Mouse (Mus musculus) spleen, postnatal 4 days (tissue): ENCODE measurements around the gene Ptpa.

Experiments used
- DNase-seq, 2 experiments: peaks; one replicate each; pipeline ENCODE4 v3.0.0; 2022; ENCODE audit warnings: low spot score in 2 of 2

Gene Ptpa

DNA sequence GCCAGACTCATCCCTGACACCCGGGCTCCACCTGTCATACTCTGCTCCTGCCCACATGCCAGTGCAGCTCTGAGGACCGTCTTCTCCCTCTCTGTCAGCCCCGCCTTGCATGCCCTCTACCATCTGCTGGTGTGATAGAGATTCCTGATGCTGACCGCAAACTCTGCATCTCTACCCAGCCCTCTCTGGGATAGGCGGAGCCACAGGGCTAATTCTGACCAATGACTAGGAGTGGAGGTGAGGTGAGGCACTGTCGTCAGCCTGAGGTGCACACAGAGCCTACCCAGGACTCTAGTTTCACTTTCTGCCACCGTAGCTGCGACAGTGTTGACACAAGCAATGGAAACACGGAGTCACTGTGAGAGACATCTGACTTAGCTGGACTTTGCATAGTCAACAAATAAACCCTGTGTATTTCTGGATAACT lies 48.1 kb downstream of the Ptpa start:
- DNase-seq = peak; percentile 70 to 76

DNA sequence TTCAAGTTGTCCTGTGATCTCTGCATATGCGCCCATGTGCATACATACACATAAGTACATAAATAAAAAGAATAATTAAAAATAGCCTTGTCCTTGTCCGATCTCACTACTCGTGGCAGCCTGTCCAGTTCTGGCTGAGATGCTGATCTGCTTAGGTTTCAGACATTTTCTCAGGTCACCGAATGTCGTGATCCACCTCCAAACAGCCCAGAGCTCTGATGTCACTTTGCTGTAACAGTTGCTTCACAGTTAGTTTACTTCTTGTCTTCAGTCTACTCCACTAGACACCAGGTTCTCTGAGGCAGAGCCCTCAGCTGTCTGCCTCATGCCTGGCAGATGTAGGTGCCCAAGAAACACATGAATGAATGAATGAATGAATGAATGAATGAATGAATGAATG lies 48.6 kb downstream of the Ptpa start:
- no peak for DNase-seq

DNA sequence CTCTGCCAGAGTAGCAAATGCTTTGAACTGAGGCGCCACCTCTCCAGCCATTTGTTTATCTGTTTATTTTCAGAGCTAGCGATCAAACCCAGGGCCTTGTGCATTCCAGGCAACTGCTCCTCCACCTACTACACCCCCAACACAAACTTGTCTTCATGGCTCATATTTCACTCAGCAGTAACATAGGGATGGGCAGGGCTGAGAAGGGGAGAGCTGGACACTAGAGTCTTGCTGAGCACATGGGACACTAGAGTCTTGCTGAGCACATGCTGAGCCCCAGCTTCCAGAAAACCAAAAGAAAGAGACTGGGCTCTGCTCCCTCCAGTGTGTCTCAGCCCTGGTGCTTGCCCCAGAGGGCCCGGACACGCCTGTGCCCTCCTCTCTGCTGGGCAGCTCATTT lies 50.9 kb downstream of the Ptpa start:
- no peak for DNase-seq

DNA sequence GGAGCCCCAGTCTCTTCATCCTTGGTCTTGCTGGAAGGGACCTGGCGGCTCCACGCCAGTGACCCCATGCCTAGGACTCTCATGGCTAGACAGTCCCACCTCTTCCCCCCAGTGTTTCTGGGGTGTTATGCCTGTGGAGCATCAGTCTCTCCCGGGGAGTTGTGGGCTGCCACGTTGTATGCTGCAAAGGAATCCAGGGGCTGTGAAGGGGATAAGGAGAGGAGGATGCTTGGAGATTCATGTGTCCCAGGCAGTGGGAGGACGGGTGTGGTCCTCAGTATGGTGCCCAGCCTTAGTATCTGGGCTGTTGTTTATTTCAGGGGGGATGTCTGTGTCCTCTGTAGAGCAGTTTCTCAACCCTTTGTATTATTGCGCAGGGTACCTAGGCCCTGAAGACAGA lies 53.2 kb downstream of the Ptpa start:
- DNase-seq = no peak

DNA sequence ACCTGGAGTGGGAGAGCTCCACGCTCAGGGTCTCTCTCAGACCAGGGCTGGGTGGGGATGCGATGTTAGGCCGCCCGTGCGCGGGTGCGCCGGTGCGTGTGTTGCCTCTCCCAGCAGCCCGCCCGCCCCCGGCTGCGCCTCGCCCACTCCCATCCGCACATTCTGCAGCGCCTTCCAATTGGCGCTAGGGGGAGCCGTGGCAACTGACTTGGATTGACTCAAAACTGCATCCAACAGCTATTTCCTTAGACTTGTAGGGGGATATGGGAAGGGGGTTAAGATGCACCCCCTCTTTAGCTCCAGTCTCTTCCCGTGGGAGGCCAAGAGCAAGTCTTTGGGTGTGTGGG lies 53.9 kb downstream of the Ptpa start:
- DNase-seq = peak; percentile 38 to 80

DNA sequence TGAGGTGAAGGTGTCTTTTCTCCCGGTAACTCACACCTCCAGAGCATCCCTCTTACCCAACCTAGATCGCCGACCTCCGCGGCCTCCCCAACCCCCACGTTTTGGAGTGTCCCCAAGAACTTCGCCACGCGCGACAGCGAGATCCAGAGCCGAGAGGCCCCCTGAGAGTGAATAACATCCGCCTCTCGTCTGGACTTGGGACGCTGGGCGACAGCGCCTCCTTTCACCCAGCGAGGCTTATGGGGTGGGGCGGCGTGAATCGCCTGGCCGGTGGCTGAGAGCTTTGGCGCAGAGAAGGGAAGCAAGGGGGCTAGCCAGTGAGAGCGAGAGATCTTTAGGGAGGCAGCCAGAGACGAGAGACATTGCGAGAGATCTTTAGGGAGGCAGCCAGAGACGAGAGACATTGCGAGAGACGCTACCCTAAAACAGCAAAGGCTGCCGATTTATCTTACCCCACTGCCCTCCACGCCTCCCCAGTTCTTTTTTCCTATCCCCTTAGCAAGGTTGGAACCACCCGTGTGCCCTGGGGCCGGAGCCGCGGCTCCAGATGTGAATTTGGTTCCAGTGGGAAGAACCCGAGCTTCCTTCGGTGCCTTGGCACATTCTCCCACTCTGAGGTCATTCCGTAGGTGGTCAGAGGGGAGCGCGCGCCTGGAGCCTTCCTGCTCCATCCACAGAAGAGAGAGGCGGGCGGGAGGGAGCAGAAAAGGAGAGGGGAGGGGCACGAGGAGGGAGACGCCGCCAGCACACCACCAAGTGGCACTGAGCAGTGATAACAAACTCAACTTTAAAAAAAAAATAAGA lies 54.5 kb downstream of the Ptpa start:
- DNase-seq = peak in 1 of 2 experiments; percentile 73

DNA sequence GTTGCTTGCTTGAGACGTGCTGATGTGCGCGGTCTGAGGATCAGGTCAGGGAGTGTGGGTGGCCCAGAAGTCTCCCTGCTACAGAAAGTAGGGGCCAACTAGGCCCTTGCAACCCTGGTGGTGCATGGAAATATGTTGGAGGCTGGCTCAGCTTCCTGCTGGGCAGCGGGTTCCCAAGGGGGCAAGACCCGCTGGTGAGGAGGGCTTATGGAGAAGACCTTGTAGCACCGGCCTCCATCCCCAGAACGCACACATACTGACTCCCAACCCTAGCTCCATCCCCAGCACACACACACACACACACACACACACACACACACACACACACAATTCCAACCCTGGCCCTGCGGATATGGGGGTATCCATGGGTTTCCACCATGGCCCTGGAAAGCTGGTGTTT lies 55.2 kb downstream of the Ptpa start:
- no peak for DNase-seq

DNA sequence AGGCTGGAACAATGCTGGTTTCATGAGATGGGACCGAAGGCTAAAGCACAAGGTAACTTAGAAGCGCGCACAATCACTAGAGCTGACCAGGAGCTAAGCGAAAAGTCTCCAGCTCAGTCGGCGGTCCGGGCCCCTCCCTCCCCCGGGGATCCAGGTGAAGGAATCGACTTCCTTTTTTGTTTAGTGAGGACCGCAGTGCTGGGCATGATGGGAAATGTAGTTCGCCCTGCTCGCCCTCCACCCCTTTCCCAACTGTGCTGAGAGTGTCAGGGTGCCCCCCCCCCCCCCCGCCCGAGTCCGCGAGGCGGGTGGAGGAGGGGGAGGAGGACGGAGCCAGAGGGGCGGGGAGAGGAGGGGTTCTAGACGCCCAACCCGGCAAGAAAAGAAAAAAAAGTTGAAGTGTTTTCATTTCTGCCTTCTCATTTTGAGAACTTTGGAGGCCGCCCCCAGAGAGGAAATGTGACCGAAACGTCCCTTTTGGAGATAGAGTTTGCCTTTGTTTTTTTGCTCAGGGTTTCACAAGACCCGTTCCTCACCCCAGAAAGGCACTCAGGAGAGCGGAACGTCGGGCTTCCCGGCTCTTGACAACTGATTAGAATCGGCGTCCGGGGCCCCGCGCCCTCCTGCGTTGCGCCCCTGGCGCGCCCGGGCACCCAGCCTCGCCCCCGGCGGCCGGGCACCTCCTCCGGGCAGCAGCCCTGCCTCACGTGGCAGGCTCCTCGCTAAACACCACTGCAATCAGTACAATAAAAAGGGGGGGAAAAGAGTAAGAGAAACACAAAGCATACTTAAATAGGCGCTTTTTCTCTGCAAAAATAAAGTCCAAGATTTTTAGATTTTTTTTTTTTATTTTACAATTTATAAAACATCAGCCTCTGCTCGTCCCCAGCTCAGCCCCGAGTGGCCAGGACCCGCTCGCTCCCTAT lies 56.2 kb downstream of the Ptpa start:
- peak; percentile 65 to 78 for DNase-seq

DNA sequence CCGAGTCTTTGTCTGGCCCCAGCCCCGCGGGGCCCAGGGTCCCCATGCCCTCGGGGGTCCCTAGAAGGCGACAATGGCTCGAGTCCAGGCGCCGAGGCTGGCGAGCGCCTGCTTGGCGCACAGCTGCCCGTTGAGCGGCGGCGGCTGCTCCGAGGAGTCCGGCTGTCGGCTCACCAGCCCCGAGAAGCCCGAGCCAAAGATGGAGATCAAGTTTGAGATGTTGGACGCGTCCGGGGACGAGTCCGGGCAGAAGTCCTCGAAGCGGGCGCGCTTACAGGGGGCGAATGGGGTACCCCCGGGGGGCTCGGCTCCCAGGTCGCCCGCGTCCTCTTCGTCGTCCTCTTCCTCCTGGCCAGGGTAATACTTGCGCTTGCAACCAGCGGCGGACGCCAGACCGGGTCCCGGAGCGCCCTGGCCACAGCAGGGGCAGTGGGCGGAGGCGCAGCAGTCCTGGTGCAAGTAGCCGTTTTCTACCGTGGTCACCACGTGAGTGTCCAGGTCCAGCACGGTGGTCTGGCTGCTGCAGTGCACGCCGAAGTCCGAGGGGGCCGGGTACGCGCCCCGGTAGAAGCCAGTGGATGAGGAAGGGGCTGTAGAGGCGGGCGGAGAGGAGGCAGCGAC lies 57.0 kb downstream of the Ptpa start:
- peak in 1 of 2 experiments; percentile 71 for DNase-seq

DNA sequence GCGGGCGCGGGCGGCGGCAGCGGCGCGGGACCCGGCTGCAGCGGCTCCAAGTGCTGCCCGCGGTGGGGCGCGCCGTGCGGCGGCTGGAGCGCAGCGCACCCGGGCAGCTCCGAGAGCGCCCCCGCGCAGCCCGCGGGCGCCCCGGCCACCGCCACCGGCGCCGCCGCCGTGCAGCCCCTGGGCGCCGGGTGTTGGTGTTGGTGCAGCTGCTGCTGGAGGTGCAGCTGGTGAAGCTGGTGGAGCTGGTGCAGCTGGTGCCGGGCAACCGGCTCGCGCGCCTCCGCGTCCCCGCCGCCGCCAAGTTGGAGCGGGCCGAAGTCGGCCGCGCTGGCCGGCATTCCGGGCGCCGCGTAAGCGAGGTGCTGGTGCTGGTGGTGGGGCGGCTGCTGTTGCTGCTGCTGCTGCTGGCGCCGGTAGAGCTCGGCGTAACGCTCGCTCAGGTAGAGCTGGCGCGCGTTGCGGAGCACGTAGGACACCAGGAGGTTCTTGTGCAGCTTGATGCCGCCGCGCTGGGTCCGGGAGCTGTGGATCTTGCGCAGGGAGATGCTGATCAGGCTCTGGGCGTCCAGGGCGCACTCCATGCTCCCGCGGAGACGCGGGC lies 57.7 kb downstream of the Ptpa start:
- DNase-seq = peak in 1 of 2 experiments; percentile 76

DNA sequence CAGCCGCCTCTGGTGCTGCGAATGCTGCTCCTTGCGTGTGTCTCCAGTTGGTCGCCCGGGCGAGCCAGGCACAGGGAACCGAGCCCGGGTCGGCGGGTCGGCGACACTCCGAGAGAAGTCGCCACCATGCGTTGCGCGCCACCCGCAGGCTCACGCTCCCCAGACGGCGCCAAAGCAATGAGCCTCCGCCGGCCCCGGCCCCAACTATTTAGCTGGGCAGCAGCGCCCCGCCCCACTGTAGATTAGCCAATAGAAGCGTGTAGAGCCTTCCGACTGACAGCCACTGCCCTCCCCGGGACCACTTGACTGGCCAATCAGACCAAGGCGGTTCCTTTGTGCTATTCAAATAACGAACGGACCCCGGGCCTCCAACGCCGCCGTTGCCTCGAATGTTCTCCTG lies 58.2 kb downstream of the Ptpa start, which contains the start of gene Ier5l:
TSS of gene Ier5l (minus strand) at position 181 of the 400 bp plus-strand sequence.
- DNase-seq = peak; percentile 80 to 87

DNA sequence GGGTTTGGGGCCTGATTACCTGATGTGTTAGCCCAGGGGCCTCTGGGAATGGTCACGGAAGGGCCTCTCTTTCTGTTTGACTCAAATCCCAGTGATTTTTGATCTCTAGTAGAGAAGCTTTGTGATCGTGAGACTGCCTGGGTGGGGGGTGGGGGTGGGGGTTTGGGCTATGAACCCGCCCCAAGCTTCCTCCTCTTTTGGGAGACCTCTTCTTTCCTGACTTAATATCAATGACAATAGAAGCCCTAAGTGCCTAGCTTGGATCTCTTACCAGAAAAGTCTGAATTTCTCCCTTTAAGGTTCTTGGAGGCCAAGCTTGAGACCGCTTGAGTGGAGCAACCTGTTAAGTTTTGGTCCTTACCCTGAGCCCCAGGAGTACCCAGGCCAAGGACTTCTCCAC lies 58.9 kb downstream of the Ptpa start:
- DNase-seq = no peak

DNA sequence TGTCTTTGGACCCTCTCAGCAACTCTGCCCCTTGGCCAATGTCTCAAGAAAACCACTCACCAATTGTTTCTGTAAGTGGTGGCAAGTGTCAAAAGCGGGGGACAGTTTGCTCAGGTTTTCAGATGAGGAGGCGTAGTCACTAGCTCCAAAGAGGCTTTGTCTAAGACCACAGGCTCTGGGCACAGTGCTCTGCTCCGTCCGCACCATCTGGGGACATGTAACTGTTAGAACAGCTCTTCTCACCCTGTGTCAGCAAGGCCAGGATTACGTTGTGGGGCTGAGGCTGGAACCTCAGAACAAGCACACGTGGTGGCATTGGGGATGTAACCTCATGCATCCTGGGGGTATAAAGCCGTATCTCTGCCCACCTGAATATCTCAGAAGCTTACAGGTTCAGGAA lies 59.6 kb downstream of the Ptpa start:
- DNase-seq = no peak

DNA sequence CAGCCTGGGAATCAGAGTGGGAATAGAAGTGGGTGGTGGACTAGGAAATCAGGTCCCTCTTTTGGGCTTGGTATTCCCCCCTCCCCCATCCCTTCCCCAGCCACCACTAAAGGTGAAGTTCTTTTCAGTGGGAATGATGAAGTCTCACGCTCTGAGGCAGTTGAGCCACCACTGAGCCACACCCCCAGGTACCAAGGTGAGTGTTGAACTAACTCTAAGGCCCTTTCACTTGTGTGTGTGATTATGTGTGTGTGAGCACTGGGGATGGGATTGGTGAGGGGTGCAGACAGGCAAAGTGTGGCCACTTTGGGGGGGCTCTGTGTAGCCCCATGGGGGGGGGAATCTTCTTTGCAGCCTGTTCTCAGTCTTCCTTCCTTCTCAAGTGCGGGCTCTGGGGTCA lies 60.4 kb downstream of the Ptpa start:
- DNase-seq = no peak

DNA sequence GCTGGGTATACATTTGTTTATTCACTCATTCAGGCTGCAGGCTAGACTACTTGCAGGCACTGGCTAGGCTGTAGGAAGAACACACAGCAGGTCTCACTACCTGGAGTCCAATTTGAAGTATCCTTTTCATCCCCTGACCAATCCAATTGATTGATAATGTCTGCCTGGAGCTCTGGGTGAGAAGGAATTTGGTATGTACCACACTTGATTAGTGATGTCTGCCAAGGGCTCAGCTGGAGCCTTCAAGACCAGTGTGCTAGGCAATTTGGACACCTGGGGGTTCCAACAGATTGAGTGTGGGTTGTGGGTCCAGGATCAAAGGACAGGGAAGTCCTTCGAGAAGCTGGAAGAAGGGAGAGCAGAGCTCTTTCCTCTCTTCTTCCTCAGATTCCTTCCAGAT lies 62.7 kb downstream of the Ptpa start:
- DNase-seq = no peak

DNA sequence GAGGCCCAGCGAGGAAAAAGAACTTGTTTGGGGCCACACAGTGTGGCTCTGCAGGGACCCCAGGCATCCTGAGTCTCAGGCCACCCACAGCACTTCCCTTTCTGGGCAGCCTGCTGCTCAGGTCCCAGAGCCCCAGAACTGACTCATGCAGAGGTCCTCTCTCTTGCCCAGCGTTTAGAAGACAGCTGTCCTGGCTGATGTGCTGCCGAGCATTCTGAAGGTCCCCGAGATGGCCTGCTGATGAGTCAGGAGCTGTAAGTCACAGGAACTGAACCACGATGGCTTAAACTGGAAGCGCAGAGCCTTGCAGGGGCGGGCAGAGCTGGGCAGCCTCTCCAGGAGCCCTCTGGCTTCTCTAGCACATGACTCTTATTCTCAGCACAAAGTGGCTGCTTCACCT lies 71.8 kb downstream of the Ptpa start:
- no peak for DNase-seq

DNA sequence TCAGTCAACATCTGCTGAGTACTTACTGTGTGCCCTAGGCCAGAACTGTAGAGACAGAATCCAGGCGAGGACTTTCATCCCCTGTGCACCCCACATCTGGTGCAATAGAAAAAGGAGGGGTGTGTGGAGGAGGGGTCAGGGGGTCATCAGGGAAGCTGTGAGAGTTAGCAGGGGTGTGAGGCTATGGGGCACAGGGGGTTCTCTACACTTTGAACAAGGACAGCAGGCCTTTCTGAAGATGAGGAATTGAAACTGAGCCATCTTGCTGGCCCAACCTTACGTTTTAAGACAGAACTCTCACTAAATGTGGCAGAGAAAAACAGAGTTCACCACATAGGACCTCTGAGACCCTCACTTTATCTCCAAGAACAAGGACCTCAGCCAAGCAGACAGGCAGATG lies 74.5 kb downstream of the Ptpa start:
- no peak for DNase-seq

DNA sequence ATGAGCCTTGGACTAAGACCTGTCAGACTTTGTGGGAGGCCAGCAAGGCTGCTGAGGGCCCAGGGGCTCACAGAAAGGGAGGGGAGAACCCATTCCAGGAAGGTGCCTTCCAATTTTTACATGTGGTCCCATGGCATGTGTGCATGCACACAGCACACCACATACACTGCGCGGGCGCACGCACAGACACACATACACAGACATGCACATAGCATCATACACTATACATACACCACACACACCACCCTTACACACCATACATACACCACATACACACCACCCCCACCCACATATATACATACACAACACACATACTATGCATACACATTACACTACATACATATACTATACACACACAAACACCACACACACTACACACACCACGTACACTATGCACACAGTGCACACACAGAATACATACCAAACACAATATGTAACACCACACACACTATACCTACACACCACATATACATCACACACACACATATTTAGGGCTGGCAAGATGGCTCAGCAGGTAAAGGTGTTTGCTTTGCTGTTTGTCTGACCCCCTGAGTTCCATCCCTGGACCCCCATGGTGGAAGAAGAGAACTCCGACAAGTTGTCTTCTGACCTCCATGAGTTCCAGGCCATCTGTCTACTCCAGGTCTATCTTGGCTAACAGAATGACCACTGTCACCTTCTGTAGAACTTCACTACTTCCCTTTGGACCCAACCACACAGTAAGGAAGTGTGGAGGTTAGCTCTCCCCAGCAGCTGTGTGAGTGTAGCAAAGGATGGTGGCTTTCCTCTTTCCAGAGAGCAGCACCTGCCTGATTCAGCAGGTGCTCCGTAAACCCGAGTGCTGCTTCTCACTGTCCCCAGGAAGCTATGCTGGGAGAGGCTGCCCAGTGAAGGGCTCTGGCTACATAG lies 79.4 kb downstream of the Ptpa start:
- no peak for DNase-seq

DNA sequence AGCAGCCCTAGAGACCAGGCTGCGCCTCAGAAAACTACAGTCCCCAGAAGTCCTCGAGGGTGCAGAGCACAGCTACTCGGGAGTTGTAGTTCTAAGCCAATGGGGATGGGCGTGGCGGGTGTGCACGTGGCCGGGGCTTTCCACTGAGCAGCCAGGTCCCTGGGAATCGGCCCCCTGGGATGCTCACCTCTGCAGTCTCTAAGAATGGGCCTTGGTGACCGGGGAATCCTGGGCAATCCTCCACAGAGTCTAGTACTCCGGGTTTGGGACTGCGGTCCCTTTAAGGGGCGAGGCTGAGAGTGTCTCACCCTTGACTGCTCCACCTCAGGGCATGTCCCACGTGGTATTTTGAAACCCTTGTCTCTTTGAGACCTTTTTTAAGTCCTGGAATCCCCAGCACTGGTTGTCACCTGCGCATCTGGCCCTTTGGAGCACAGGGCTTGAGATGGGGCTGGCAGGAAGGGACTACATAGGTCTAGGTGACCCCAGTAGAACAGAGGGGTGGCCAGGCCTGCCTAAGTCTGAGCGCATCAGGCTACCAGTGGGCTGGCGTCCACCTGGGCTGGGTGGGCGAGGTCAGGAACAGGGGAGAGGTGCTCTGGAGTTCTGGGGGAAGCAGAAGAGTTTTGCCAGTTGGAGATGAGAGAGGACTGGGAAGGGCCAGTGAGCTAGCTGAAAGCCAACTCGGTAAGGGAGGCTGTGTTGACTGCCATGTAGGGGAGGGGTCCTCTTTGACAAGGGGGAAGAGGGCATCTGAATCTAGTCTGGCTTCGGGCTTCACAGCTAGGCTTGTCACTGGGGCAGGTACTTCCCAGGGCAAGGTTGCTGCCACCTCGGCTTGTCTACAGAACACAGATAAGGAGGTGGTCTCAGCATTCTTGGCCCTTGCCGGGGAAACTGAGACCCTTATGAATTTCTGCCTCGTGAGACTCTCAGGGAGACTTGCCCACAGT lies 80.3 kb downstream of the Ptpa start:
- DNase-seq = peak in 1 of 2 experiments; percentile 23
